Mouse (Mus musculus) small intestine, adult 2 months (tissue): ENCODE data around the gene Grm4. TPM values are rescaled to one million over a fixed set of nuclear protein-coding genes. Genes with fewer than 3 reads are reported as not detected.

Experiments used
- H3K27ac ChIP-seq: fragments of 200-500 bp; 2 replicates; pipeline ENCODE4 v1.5.1; 2012; ENCODE audit warnings: low read depth, low read length, control low read depth, inconsistent platforms; ENCODE audit not compliant: insufficient read depth
- H3K27me3 ChIP-seq: fragments of 200-500 bp; 2 replicates; pipeline ENCODE4 v1.6.1; 2012; ENCODE audit warnings: mild to moderate bottlenecking, moderate library complexity, low read length, inconsistent platforms; ENCODE audit not compliant: control insufficient read depth, insufficient read depth
- H3K36me3 ChIP-seq: fragments of 200-500 bp; 2 replicates; pipeline ENCODE4 v1.6.1; 2012; ENCODE audit warnings: mild to moderate bottlenecking, low read length, control low read depth, inconsistent platforms; ENCODE audit not compliant: control insufficient read depth, insufficient read depth
- H3K4me1 ChIP-seq: fragments of 200-500 bp; 2 replicates; pipeline ENCODE4 v1.6.1; 2012; ENCODE audit warnings: low read length, inconsistent platforms, mixed read lengths; ENCODE audit not compliant: control insufficient read depth, insufficient read depth, insufficient read length
- H3K4me3 ChIP-seq: fragments of 200-500 bp; 2 replicates; pipeline ENCODE4 v1.5.1; 2012; ENCODE audit warnings: low read depth, mild to moderate bottlenecking, control low read depth, inconsistent platforms, low read length, moderate library complexity
- CTCF ChIP-seq: fragments of 200-500 bp; IDR thresholded peaks from 2 replicates; pipeline ENCODE4 v1.5.1; 2012; ENCODE audit warnings: low read depth, mild to moderate bottlenecking, control low read depth, inconsistent platforms, low read length, moderate library complexity, mixed read lengths; ENCODE audit not compliant: insufficient replicate concordance, insufficient read length; ENCODE audit errors: extremely low read depth
- POLR2A ChIP-seq: fragments of 200-500 bp; IDR thresholded peaks from 2 replicates; pipeline ENCODE4 v1.6.1; 2012; ENCODE audit warnings: low read depth, mild to moderate bottlenecking, control low read depth, inconsistent platforms, low read length, moderate library complexity
- WGBS: fragments of 180-500 bp; shearing (Covaris S2); methylation state at CpG from one replicate; pipeline ENCODE4 v1.1.7; 2018; 5-methylcytosine and 5-hydroxymethylcytosine counted together
- polyA plus RNA-seq: library from polyadenylated mRNA; depleted of rRNA; stranded (reverse); fragments of >200 nt; gene quantifications from 2 replicates; pipeline ENCODE4 v1.2.3, GENCODE M21; 2012

Grm4 gene
- polyA plus RNA-seq, 1 experiment: 4.1 TPM

DNA sequence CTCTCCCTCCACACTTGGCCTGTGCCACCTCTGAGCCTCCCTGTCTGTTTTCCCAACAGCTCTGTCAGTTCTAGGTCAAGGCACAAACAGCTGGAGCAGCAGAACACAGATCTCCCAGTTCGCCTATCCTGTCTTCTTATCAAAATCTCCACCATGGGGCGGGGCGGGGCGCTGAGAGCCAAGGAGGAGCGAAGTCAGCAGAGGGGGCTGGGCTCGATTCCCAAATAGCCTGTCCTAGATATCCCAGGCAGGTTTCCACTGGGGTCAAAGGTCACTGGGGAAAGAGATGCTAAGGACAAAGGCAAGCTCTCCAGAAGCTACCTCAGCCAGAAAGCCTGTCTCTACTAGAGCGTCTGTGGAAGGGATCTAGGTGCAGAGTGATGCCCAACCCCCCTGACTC lies 79.4 kb downstream of the Grm4 start:
- no peaks in the 10 kb centered on the region for H3K27me3 ChIP-seq
- 23% methylated on average over 7 of the region's 7 CpGs for WGBS
- peaks cover 34% of the 10 kb centered on the region for H3K4me1 ChIP-seq
- H3K36me3 ChIP-seq: no peaks in the 10 kb centered on the region
- peak overlapping the region; percentile 98 for H3K27ac ChIP-seq
- no peak overlapping the region for H3K4me3 ChIP-seq
- no peak for TF ChIP-seq CTCF
- no peak for TF ChIP-seq POLR2A

GRCm38 (mm10) chr17:27435799-27436198 lies 85.4 kb downstream of the Grm4 start:
- Histone ChIP-seq H3K36me3 (no peaks in the 10 kb centered on the region), H3K4me3 (no peak overlapping the region), H3K27me3 (no peaks in the 10 kb centered on the region), H3K27ac (no peak overlapping the region), H3K4me1 (peaks cover 10% of the 10 kb centered on the region)
- WGBS: 63% methylated on average over 13 of the region's 13 CpGs
- TF ChIP-seq CTCF (no peak), POLR2A (no peak)

DNA sequence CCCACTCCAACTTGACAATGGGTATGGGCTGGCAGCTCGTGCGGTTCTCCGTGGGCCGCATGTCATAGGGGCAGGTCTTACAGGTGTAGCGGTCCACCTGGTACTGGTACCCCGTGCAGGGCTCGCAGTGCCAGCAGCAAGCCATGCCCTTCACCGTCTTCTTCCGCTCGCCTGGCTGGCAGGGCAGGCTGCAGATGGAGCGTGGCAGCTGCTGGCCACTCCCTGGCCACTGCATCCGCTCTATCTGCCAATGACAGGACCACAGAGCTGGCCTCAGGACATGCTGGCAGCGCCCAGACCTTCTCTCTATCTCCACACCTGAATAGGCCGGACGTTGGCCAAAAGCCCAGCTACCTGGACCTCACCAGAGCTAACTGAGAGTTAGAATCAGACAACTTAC lies 86.0 kb downstream of the Grm4 start:
- 94% methylated on average over 15 of the region's 15 CpGs for WGBS
- Histone ChIP-seq H3K27me3 (no peaks in the 10 kb centered on the region), H3K36me3 (no peaks in the 10 kb centered on the region), H3K27ac (no peak overlapping the region), H3K4me1 (peaks cover 11% of the 10 kb centered on the region), H3K4me3 (no peak overlapping the region)
- no peak for TF ChIP-seq CTCF
- no peak for TF ChIP-seq POLR2A

- no peaks in the 10 kb centered on the region for H3K36me3 ChIP-seq
- no peaks in the 10 kb centered on the region for H3K27me3 ChIP-seq
- TF ChIP-seq CTCF (no peak), POLR2A (no peak)
- peaks cover 13% of the 10 kb centered on the region for H3K4me1 ChIP-seq
- H3K4me3 ChIP-seq: no peak overlapping the region
- no peak overlapping the region for H3K27ac ChIP-seq
- 78% methylated on average over 1 of the region's 1 CpGs for WGBS
These were observed 87.1 kb downstream of the Grm4 start for GRCm38 (mm10) chr17:27434066-27434465.

- WGBS: 92% methylated on average over 3 of the region's 3 CpGs
- Histone ChIP-seq H3K4me3 (no peak overlapping the region), H3K4me1 (peaks cover 13% of the 10 kb centered on the region), H3K27ac (no peak overlapping the region), H3K27me3 (no peaks in the 10 kb centered on the region), H3K36me3 (no peaks in the 10 kb centered on the region)
- TF ChIP-seq CTCF: no peak
- no peak for TF ChIP-seq POLR2A
These were observed 88.0 kb downstream of the Grm4 start for GRCm38 (mm10) chr17:27433179-27433680.

DNA sequence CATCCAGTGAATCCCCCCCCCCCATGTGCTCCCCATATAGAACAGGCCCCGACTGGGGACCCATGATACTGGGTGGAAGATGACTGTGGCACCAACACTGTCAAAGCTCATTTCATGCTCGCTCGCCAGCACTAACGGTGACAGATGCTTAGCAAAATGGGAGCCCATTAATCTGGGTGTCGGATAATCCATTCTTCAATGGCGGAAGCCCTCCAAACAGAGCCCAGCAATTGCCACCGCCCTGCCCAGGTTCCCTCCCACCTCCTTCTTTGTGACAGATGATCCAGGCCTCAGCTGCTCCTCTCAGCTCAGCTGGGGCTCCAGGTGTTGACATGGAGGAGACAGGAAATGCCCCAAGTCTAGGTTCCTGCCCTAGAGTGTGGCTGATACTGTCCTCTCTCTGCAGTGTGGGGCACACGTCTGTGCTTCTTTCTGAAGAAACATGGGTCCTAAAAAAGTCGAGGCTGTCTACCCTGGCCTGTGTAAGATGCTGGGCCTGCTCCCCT lies 89.0 kb downstream of the Grm4 start:
- no peaks in the 10 kb centered on the region for H3K27me3 ChIP-seq
- peaks cover 13% of the 10 kb centered on the region for H3K4me1 ChIP-seq
- 83% methylated on average over 9 of the region's 9 CpGs for WGBS
- H3K4me3 ChIP-seq: no peak overlapping the region
- TF ChIP-seq POLR2A (no peak), CTCF (no peak)
- H3K36me3 ChIP-seq: no peaks in the 10 kb centered on the region
- H3K27ac ChIP-seq: no peak overlapping the region

DNA sequence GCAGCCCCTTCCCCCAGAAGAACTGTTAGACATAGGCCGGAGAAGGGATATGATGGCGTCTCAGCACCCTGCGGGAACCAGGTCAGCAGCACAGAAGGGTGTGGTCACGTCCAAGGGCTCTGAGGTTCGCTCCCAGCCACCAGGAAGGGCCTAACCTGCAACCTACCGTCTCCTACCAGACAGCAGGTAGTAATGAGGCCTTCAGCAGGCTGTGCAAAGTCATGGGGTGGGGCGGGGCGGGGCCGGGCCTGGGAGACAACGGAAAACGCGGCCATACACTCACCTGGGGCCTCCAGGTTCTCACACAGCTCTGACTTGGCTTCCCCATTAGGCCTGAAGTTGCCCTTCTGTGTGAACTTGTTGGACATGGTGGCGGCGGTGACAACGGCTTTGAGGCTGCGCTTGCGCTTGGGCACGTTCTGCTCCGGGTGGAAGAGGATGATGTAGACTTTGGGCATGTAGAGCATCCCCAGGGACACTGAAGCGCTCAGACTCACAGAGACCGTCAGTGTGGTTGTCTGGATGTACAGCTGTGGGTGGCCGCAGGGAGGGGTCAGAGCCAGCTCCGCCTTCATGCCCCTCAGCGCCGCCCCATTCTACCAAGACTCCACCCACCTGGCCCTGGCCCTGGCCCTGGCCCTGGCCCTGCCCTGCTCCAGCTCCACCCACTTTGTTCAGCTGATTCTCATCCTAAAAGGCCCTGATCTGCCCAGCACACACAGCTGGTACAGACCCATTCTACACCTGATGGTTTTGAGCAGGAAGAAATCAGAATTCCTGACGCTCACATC lies 90.0 kb downstream of the Grm4 start:
- Histone ChIP-seq H3K4me1 (peaks cover 13% of the 10 kb centered on the region), H3K27ac (no peak overlapping the region), H3K27me3 (no peaks in the 10 kb centered on the region), H3K4me3 (no peak overlapping the region), H3K36me3 (no peaks in the 10 kb centered on the region)
- TF ChIP-seq CTCF (no peak), POLR2A (no peak)
- WGBS: 65% methylated on average over 26 of the region's 26 CpGs
